Mouse (Mus musculus) C2C12 (cell line): ENCODE results near the gene Dhx57. TPM values are rescaled to one million over a fixed set of nuclear protein-coding genes. Genes with fewer than 3 reads are reported as not detected.

Source experiments
- H3K27me3 ChIP-seq: one replicate; pipeline ENCODE4 v1.6.1; 2011; ENCODE audit not compliant: control insufficient read depth, insufficient read depth, insufficient read length
- H3K36me3 ChIP-seq: one replicate; pipeline ENCODE4 v1.6.1; 2011; ENCODE audit not compliant: control insufficient read depth, insufficient read depth
- H3K4me3 ChIP-seq: one replicate; pipeline ENCODE4 v1.5.1; 2011; ENCODE audit warnings: mild to moderate bottlenecking, control low read depth; ENCODE audit not compliant: poor library complexity, insufficient read depth, severe bottlenecking
- H3K79me2 ChIP-seq: one replicate; pipeline ENCODE4 v1.6.1; 2011; ENCODE audit not compliant: control insufficient read depth, insufficient read depth
- H3K79me3 ChIP-seq: one replicate; pipeline ENCODE4 v1.6.1; 2011; ENCODE audit warnings: low read depth, control low read depth
- H3ac ChIP-seq: one replicate; pipeline ENCODE3; 2011; ENCODE audit warnings: low read depth; ENCODE audit not compliant: control insufficient read depth, insufficient read length
- CEBPB ChIP-seq: IDR thresholded peaks from one replicate; pipeline ENCODE4 v1.6.1; 2011; ENCODE audit warnings: low read depth, mild to moderate bottlenecking, control low read depth, moderate library complexity
- CTCF ChIP-seq: IDR thresholded peaks from one replicate; pipeline ENCODE4 v1.5.1; 2011; ENCODE audit not compliant: control insufficient read depth, insufficient read depth, insufficient read length
- FOSL1 ChIP-seq: IDR thresholded peaks from one replicate; pipeline ENCODE4 v1.8.0; 2011; ENCODE audit warnings: mild to moderate bottlenecking, low read length; ENCODE audit not compliant: poor library complexity, insufficient read depth, severe bottlenecking
- MAX ChIP-seq: IDR thresholded peaks from one replicate; pipeline ENCODE4 v1.6.1; 2011; ENCODE audit warnings: mild to moderate bottlenecking, control low read depth
- MYOD1 ChIP-seq: IDR thresholded peaks from one replicate; pipeline ENCODE4 v1.6.1; 2011; ENCODE audit warnings: low read depth; ENCODE audit not compliant: control insufficient read depth, insufficient read length
- MYOG ChIP-seq: IDR thresholded peaks from one replicate; pipeline ENCODE4 v1.6.1; 2011; ENCODE audit not compliant: control insufficient read depth, insufficient read length; ENCODE audit errors: extremely low read depth
- USF1 ChIP-seq: IDR thresholded peaks from one replicate; pipeline ENCODE4 v1.6.1; 2011; ENCODE audit warnings: low read depth, mild to moderate bottlenecking, control low read depth, moderate library complexity
- polyA plus RNA-seq: library from polyadenylated mRNA; unstranded; fragments of >200 nt; fragmentation: generic; extraction: Trizol; gene quantifications from one replicate; pipeline ENCODE4 v1.2.1, GENCODE M21; 2012; ENCODE audit warnings: missing spikeins

The Dhx57 gene
- polyA plus RNA-seq, 1 experiment, result 6.1 TPM

DNA sequence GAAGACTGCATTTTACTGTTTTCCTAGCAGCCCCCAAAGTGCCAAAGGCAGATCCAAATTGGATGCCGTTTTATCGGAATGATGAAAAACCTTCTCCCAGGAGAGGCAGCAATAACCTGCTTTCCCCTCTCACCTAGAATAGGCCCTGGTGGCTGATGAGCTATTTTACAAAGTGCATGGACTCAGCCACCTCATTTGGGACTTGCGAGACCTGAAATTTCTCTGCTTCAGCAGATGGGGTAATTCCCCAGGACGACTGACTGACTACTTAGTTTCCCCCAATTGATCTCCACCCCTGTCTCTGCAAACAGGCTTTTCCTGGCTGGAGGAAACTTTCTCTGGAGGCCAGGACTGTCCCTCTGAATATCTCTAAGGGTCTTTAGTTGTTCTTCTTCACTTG, 32.7 kb upstream of the Dhx57 start:
- Histone ChIP-seq H3K79me3 (no peaks in the 10 kb centered on the region), H3K79me2 (no peaks in the 10 kb centered on the region), H3K36me3 (no peaks in the 10 kb centered on the region), H3ac (no peak overlapping the region), H3K4me3 (no peak overlapping the region), H3K27me3 (no peaks in the 10 kb centered on the region)
- TF ChIP-seq MYOD1 (no peak), MAX (no peak), FOSL1 (no peak), CEBPB (no peak), CTCF (no peak), USF1 (no peak), MYOG (no peak)

DNA sequence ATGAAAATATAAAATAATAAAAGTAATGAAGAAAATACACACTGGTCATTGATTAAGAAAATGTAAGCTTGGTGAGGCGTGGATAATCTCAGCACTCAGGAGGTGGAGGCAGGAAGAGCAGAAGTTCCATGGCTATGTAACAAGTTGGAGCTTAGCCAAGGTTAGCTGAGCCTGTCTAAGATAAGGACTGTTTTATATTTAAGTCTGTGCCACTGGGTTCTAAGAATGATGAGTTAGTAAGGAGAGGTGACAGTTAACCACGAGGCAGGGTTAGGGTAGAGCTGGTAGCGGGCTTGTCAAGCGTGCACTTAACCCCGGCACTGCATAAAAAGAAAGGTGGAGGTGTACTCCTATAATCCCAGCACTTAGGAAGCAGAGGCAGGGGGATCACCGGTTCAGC, 32.0 kb upstream of the Dhx57 start:
- Histone ChIP-seq H3K36me3 (no peaks in the 10 kb centered on the region), H3K79me2 (no peaks in the 10 kb centered on the region), H3ac (no peak overlapping the region), H3K4me3 (no peak overlapping the region), H3K79me3 (no peaks in the 10 kb centered on the region), H3K27me3 (no peaks in the 10 kb centered on the region)
- TF ChIP-seq CTCF (no peak), USF1 (no peak), MAX (no peak), MYOG (no peak), FOSL1 (no peak), MYOD1 (no peak), CEBPB (no peak)

- Histone ChIP-seq H3K79me3 (no peaks in the 10 kb centered on the region), H3K79me2 (no peaks in the 10 kb centered on the region), H3K27me3 (no peaks in the 10 kb centered on the region), H3K4me3 (no peak overlapping the region), H3K36me3 (no peaks in the 10 kb centered on the region), H3ac (no peak overlapping the region)
- TF ChIP-seq CTCF, result no peak
- no peak for TF ChIP-seq USF1
- no peak for TF ChIP-seq MYOG
- TF ChIP-seq CEBPB, result no peak
- TF ChIP-seq MYOD1, result no peak
- TF ChIP-seq FOSL1, result no peak
- TF ChIP-seq MAX, result no peak
These were observed 22.1 kb upstream of the Dhx57 start for GRCm38 (mm10) chr17:80312405-80312804.

- no peaks in the 10 kb centered on the region for H3K27me3 ChIP-seq
- no peaks in the 10 kb centered on the region for H3K79me2 ChIP-seq
- H3ac ChIP-seq, result no peak overlapping the region
- no peaks in the 10 kb centered on the region for H3K79me3 ChIP-seq
- no peak overlapping the region for H3K4me3 ChIP-seq
- TF ChIP-seq MAX (no peak), FOSL1 (no peak), MYOD1 (no peak), USF1 (no peak), CEBPB (no peak), CTCF (no peak), MYOG (no peak)
- H3K36me3 ChIP-seq, result no peaks in the 10 kb centered on the region
These were observed 21.5 kb upstream of the Dhx57 start for GRCm38 (mm10) chr17:80311761-80312160.

DNA sequence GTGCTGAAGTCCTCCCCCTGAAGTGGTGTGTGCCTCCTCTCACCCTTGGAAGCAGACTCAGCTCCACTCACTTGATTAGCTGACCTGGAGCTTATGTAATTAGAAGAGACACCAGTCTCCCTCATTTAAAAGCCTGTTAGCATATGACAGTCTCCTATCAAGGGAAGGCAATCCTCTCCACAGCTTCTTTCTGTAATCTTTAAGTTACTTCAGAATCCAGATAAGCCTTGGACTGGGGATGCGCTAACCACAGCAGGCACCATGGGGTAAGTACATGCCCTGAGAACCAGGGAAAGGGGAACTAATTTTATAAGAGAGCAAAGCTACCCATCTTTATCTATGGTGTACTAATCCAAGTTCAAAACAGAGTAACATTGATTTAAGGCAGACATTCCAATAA, 17.0 kb upstream of the Dhx57 start, which contains the start of gene Arhgef33:
Gene Arhgef33 (plus strand): TSS at position 157 of the 400 bp plus-strand sequence.
- no peaks in the 10 kb centered on the region for H3K79me3 ChIP-seq
- no peak within 1 kb of the TSS for H3K4me3 ChIP-seq
- H3K27me3 ChIP-seq, result no peaks in the 10 kb centered on the region
- H3ac ChIP-seq, result no peak within 1 kb of the TSS
- no peaks in the 10 kb centered on the region for H3K36me3 ChIP-seq
- TF ChIP-seq MYOD1, result no peak
- TF ChIP-seq MYOG, result no peak
- TF ChIP-seq FOSL1, result no peak
- no peak for TF ChIP-seq USF1
- TF ChIP-seq CEBPB, result no peak
- H3K79me2 ChIP-seq, result no peaks in the 10 kb centered on the region

GRCm38 (mm10) chr17:80298844-80299243, 8.6 kb upstream of the Dhx57 start:
- Histone ChIP-seq H3ac (no peak overlapping the region), H3K4me3 (no peak overlapping the region), H3K79me3 (no peaks in the 10 kb centered on the region), H3K36me3 (no peaks in the 10 kb centered on the region), H3K27me3 (no peaks in the 10 kb centered on the region), H3K79me2 (no peaks in the 10 kb centered on the region)
- TF ChIP-seq USF1, result no peak
- TF ChIP-seq FOSL1, result no peak
- no peak for TF ChIP-seq MAX
- TF ChIP-seq CTCF, result no peak
- TF ChIP-seq MYOG, result no peak
- TF ChIP-seq MYOD1, result no peak
- no peak for TF ChIP-seq CEBPB

GRCm38 (mm10) chr17:80295258-80295657, 5.0 kb upstream of the Dhx57 start:
- no peaks in the 10 kb centered on the region for H3K79me3 ChIP-seq
- no peak for TF ChIP-seq FOSL1
- no peak for TF ChIP-seq CTCF
- TF ChIP-seq MAX, result no peak
- no peak for TF ChIP-seq CEBPB
- TF ChIP-seq MYOD1, result no peak
- no peak for TF ChIP-seq MYOG
- no peak for TF ChIP-seq USF1
- no peak overlapping the region for H3ac ChIP-seq
- no peak overlapping the region for H3K4me3 ChIP-seq
- no peaks in the 10 kb centered on the region for H3K27me3 ChIP-seq
- H3K79me2 ChIP-seq, result no peaks in the 10 kb centered on the region
- no peaks in the 10 kb centered on the region for H3K36me3 ChIP-seq
